Mouse (Mus musculus): ENCODE results near the gene Gm11444.

Gm11444 gene

DNA sequence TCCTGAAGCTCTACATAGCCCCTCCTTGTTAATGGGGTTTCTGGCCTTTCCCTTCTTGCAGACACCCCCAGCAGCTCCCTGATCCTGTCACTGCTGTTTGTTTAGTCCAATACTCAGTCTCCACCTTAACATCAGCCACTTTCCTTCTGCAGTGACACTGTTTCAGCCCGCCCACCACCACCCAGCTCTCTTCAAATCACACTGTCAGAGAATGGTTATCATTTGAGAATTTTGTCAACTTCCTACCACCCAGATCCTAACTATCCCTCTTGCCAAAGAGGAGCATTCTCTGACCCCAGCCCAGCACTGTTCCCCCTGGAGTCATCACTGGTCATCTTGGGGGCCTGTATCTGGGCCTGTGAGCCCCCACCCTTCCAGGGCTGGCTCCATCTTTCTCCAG is 44.4 kb downstream of the Gm11444 start:
- TF ChIP-seq POU5F1 (IDR thresholded peaks at IDR 0.05; ENCODE audit: borderline replicate concordance, low read length) (no peak), CTCF (conservative IDR thresholded peaks at IDR 0.05; ENCODE audit: low read length) (no peak), NANOG (IDR thresholded peaks at IDR 0.05; ENCODE audit: borderline replicate concordance, low read length) (no peak)
- H3K4me1 ChIP-seq (replicated peaks; ENCODE audit: low read depth, low read length) = peaks cover 8% of the 10 kb centered on the region; the same call in 1 of the 2 replicates
- no peak overlapping the region for H3K4me3 ChIP-seq (replicated peaks; ENCODE audit: low read length)
- no peaks in the 10 kb centered on the region for H3K9me3 ChIP-seq (ENCODE audit: low read length)
- no peaks in the 10 kb centered on the region for H3K27me3 ChIP-seq (ENCODE audit: insufficient read depth, low read length)
- H3K36me3 ChIP-seq (ENCODE audit: insufficient read depth, low read length) = no peaks in the 10 kb centered on the region

DNA sequence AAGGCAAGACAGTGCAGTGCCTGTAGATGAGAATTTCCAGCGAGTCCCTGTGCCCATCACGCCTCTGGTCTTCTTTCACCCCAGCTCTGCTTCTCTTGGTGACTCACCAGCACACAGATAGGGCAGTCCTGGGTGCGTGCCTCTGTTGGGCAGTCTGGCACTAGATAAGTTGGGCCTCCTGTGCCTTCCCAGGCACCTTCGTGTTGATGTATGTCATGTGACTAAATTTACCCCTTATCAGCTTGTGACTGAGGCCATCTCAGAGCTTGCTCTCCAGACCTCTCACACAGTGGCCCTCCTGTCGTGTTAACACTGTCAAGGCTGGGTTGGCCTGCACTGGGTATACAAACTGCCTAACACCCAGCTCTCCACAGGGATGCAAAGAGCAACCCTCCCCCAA is 46.1 kb downstream of the Gm11444 start:
- no peak for TF ChIP-seq CTCF (conservative IDR thresholded peaks at IDR 0.05; ENCODE audit: low read length)
- no peak for TF ChIP-seq POU5F1 (IDR thresholded peaks at IDR 0.05; ENCODE audit: borderline replicate concordance, low read length)
- TF ChIP-seq NANOG (IDR thresholded peaks at IDR 0.05; ENCODE audit: borderline replicate concordance, low read length) = no peak
- H3K4me1 ChIP-seq (replicated peaks; ENCODE audit: low read depth, low read length) = peaks cover 11% of the 10 kb centered on the region; the same call in 1 of the 2 replicates

DNA sequence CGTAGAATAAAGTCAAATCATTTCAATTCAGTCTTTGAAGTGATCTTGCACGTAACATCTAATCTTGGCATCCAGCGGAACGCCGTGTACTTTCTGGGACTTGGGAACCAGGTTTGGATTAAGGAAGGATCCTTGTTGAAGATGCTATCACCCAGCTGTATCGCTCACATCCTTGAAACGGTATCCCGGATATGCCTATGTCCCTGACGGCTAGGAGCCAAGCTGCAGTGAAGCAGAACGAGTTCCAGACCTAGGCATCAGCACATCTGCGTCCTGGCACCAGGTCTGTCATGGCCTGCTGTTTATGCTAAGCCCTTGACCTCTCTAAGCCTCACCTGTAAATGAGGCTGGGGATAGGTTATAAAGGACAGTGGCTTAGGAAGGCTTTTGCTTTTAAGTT is 49.8 kb downstream of the Gm11444 start:
- TF ChIP-seq NANOG (IDR thresholded peaks at IDR 0.05; ENCODE audit: borderline replicate concordance, low read length) (no peak), POU5F1 (IDR thresholded peaks at IDR 0.05; ENCODE audit: borderline replicate concordance, low read length) (no peak)
- no peaks in the 10 kb centered on the region for H3K36me3 ChIP-seq (ENCODE audit: insufficient read depth, low read length)
- H3K27me3 ChIP-seq (ENCODE audit: insufficient read depth, low read length) = no peaks in the 10 kb centered on the region
- no peaks in the 10 kb centered on the region for H3K9me3 ChIP-seq (ENCODE audit: low read length)
- no peak overlapping the region for H3K4me3 ChIP-seq (replicated peaks; ENCODE audit: low read length)
- H3K4me1 ChIP-seq (replicated peaks; ENCODE audit: low read depth, low read length) = peaks cover 11% of the 10 kb centered on the region; the same call in 1 of the 2 replicates

More for the DNA sequence above, 46.1 kb downstream of the Gm11444 start:
- Histone ChIP-seq H3K27me3 (ENCODE audit: insufficient read depth, low read length) (no peaks in the 10 kb centered on the region), H3K36me3 (ENCODE audit: insufficient read depth, low read length) (no peaks in the 10 kb centered on the region), H3K9me3 (ENCODE audit: low read length) (no peaks in the 10 kb centered on the region), H3K4me3 (replicated peaks; ENCODE audit: low read length) (no peak overlapping the region)

DNA sequence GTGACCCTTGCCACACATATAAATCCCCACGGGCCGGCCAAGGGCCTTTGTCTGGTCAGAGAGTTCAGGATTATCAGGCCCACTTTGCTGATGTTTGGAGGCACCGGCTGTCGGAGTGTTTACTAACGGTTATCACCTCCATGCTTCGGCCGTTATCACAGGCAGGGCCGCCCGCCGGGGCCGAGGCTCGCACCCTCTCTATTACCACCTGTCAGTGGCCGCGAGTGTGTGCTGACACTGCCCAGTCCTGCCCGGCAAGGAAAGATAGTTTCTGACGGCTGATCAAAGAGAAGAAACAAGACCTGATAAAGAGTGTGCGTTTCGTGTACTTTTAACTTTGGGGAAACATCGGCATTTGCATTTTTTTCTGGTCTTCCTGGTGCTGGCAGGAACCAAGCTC is 50.3 kb downstream of the Gm11444 start:
- Histone ChIP-seq H3K4me1 (replicated peaks; ENCODE audit: low read depth, low read length) (peaks cover 11% of the 10 kb centered on the region; the same call in 1 of the 2 replicates), H3K36me3 (ENCODE audit: insufficient read depth, low read length) (no peaks in the 10 kb centered on the region), H3K4me3 (replicated peaks; ENCODE audit: low read length) (no peak overlapping the region), H3K27me3 (ENCODE audit: insufficient read depth, low read length) (no peaks in the 10 kb centered on the region), H3K9me3 (ENCODE audit: low read length) (no peaks in the 10 kb centered on the region)
- TF ChIP-seq POU5F1 (IDR thresholded peaks at IDR 0.05; ENCODE audit: borderline replicate concordance, low read length) = no peak

DNA sequence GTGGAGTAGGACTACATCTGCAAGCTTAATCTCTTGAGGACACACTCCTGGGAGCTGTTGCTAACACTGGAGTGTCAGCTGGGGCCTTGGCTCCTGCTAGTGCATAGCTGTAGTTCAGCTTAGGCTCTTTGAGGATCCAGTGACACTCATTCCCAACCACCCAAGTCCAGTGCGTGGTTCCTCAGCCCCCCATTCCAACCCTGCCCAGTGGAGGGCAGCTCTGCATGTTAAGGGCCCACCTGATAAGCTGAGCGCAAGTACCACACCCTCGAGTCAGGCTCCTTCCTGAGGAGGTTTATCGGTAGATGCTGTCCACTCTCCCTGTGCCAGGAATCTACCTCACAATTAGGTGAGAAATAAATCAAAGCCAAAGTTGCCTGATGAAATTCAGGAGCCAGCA is 50.7 kb downstream of the Gm11444 start:
- H3K27me3 ChIP-seq (ENCODE audit: insufficient read depth, low read length) = no peaks in the 10 kb centered on the region
- H3K4me1 ChIP-seq (replicated peaks; ENCODE audit: low read depth, low read length) = peaks cover 11% of the 10 kb centered on the region
- H3K4me3 ChIP-seq (replicated peaks; ENCODE audit: low read length) = no peak overlapping the region
- TF ChIP-seq POU5F1 (IDR thresholded peaks at IDR 0.05; ENCODE audit: borderline replicate concordance, low read length) = no peak
- TF ChIP-seq NANOG (IDR thresholded peaks at IDR 0.05; ENCODE audit: borderline replicate concordance, low read length) = no peak
- TF ChIP-seq CTCF (conservative IDR thresholded peaks at IDR 0.05; ENCODE audit: low read length) = no peak
- H3K9me3 ChIP-seq (ENCODE audit: low read length) = no peaks in the 10 kb centered on the region
- H3K36me3 ChIP-seq (ENCODE audit: insufficient read depth, low read length) = no peaks in the 10 kb centered on the region
